Mouse (Mus musculus): Measurements from ENCODE around the gene 9430097D07Rik. TPM values are rescaled to one million over a fixed set of nuclear protein-coding genes. Genes with fewer than 3 reads are reported as not detected.

9430097D07Rik gene
- 0.13 and 0.18 TPM in 2 replicates for polyA plus RNA-seq (2014; fragmentation: Nextera tagmentation; extraction: Ambion mirVana)

DNA sequence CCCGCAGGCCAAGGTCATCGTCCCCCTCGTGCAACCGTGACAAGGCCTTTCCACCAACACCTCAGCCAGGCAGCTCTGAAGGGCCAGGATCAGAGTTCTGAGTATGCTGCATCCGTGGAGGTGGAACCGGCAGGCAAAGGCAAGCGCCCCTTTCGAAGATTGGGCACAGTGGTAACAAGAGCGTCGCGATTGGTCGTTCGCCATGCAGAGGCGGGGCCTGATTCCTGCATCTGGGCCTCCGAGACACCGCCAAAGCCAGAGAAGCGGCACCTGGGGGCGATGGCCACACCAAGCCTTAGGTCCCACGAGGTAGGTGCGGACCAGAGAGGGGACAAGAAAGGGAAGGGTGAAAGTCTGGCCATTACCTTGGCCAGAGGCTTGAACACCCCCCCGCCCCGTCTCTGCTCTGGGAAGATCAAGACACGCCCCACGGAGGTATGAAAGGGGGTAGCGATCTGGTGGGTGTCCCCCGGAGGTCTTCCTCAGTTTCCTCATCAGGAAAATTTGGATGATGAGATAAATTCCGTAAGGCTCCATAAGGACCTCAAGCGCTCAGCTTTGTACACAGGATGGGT is at the start of gene 9430097D07Rik:
Gene 9430097D07Rik, minus strand, starts transcription at position 99 of the 575 bp plus-strand sequence.
- ATAC-seq (ENCODE audit: low read depth): peak; percentile 58
- Histone ChIP-seq H3K9me3 (ENCODE audit: control insufficient read depth, low read length) (no peaks in the 10 kb centered on the region), H3K27me3 (replicated peaks; ENCODE audit: control insufficient read depth, insufficient read depth, low read length) (peaks cover 11% of the 10 kb centered on the region; the same call in 1 of the 2 replicates), H3K27ac (replicated peaks; ENCODE audit: low read depth, low read length) (no peak within 1 kb of the TSS), H3K4me3 (ENCODE audit: low read depth, low read length) (peak within 1 kb of the TSS; percentile 40), H3K9ac (ENCODE audit: low read depth, low read length) (peak within 1 kb of the TSS; percentile 58), H3K4me1 (ENCODE audit: control insufficient read depth, insufficient read depth, low read length) (peaks cover 7% of the 10 kb centered on the region), H3K4me2 (ENCODE audit: low read depth, low read length) (peak within 1 kb of the TSS; percentile 86), H3K36me3 (ENCODE audit: control insufficient read depth, insufficient read depth, low read length) (peaks cover 8% of the 10 kb centered on the region; the same call in 1 of the 2 replicates)
- WGBS: 6% methylated on average over 28 of the region's 28 CpGs
- DNase-seq (ENCODE audit: low spot score): peak; percentile 78

DNA sequence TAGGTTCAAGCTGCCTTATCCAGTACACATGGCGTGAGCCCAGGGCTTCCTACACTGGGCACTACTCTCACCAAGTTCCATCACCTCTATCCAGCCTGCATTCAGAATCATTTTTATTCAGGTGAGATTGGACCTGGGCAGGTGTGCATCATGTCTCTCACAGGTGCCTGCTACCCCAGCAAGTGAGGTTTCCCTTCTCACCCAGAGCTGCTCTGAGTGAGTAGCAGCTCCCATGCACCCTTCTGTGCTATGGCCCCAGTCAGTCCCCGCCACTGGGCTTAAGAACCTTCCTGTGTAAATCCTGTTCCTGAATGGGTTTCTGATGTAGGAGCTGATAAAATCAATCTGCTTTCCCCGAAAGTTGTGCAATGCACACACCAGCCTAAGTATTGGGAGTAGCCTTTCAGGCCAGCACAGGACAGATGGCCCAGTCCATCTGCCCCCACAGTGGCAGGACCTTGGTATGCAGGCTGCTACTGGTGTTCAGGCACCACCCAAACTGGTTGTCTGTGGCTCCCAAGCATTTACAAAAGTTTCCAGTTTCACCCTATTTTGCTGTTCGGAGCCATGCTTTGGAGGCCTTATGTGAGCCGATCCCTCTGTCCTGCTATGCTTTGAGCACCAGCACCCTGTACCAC is 48.7 kb upstream of the 9430097D07Rik start:
- H3K4me2 ChIP-seq (ENCODE audit: low read depth, low read length): no peak overlapping the region
- peaks cover 1% of the 10 kb centered on the region; the same call in 1 of the 2 replicates for H3K36me3 ChIP-seq (ENCODE audit: control insufficient read depth, insufficient read depth, low read length)
- WGBS: 75% methylated on average over 5 of the region's 5 CpGs
- H3K4me1 ChIP-seq (ENCODE audit: control insufficient read depth, insufficient read depth, low read length): peaks cover 36% of the 10 kb centered on the region
- DNase-seq (ENCODE audit: low spot score): no peak
- no peak overlapping the region for H3K4me3 ChIP-seq (ENCODE audit: low read depth, low read length)
- no peak for ATAC-seq (ENCODE audit: low read depth)
- H3K27me3 ChIP-seq (replicated peaks; ENCODE audit: control insufficient read depth, insufficient read depth, low read length): no peaks in the 10 kb centered on the region
- H3K9me3 ChIP-seq (ENCODE audit: control insufficient read depth, low read length): no peaks in the 10 kb centered on the region
- H3K9ac ChIP-seq (ENCODE audit: low read depth, low read length): no peak overlapping the region
- peak overlapping the region; percentile 6; the same call in 1 of the 2 replicates for H3K27ac ChIP-seq (replicated peaks; ENCODE audit: low read depth, low read length)

DNA sequence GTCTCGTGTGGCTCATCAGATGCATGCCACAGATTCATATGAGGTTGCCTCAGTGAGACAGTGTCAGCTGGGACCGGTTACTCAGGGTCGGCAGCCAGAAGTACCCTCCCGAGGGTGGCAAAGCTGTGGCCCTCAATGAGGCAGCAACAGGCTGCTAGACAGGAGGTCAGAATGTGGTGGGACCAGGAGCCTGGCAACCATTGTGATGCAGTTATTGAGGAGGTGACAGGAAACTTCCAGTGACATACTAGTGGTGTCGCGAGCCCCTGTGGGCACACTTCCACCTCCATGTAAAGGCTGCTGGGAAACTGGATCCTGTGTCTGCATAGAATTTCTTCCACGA is 46.0 kb upstream of the 9430097D07Rik start, which contains the start of gene Ak1:
Gene Ak1, plus strand, starts transcription at position 242 of the 343 bp plus-strand sequence.
- Histone ChIP-seq H3K9ac (ENCODE audit: low read depth, low read length) (0 out of 2 replicates have a peak within 1 kb of the TSS, but pooled peaks have one; percentile 26), H3K9me3 (ENCODE audit: control insufficient read depth, low read length) (no peaks in the 10 kb centered on the region), H3K36me3 (ENCODE audit: control insufficient read depth, insufficient read depth, low read length) (peaks cover 27% of the 10 kb centered on the region), H3K27ac (replicated peaks; ENCODE audit: low read depth, low read length) (peak within 1 kb of the TSS; percentile 86), H3K27me3 (replicated peaks; ENCODE audit: control insufficient read depth, insufficient read depth, low read length) (no peaks in the 10 kb centered on the region), H3K4me2 (ENCODE audit: low read depth, low read length) (peak within 1 kb of the TSS; percentile 11; the same call in 1 of the 2 replicates), H3K4me1 (ENCODE audit: control insufficient read depth, insufficient read depth, low read length) (peaks cover 30% of the 10 kb centered on the region), H3K4me3 (ENCODE audit: low read depth, low read length) (no peak within 1 kb of the TSS)
- 22% methylated on average over 7 of the region's 7 CpGs for WGBS
- DNase-seq (ENCODE audit: low spot score) (no peak), ATAC-seq (ENCODE audit: low read depth) (0 out of 2 replicates have a peak, but pooled peaks have one; percentile 0)

DNA sequence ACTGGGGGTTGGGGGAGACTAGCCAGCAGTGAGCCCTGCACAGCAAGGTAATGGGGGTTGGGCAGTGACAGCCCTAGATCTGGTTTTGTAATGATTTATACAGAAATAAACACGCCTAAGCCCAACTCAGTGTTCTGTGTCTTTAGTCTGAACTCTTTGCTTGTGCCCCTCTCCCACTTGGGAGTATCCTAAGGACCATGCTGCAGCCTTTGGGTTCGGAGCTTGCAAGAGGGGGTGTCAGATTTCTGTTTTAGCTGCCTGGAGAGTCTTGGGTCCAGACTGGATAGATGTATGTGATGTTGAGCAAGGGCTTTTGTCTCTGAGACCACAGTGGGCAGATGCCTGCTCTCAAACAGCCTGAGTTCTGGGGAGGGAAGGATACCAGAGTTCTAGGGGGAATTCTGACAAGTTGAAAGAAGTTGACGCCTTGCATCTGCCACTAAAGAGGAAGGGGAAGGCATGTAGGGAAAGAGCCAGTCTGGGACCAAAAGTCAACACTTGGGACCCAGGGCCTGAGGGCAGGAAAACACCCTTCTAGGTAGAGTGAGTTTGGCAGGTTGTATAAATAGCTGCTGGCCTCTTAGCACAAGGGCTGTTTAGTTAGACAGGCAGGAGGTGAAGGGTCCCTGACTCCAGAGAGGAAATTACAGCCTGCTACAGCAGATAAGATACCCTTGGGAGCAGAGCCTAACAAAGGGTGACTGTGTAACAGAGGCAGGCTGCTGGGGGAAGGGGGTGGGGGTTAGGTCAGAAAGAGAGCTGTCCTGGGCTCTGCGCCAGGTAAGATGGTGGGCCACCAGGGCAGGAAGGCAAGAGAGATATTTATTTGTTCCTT is 45.4 kb upstream of the 9430097D07Rik start:
- WGBS: 21% methylated on average over 4 of the region's 4 CpGs
- Histone ChIP-seq H3K4me3 (ENCODE audit: low read depth, low read length) (no peak overlapping the region), H3K27me3 (replicated peaks; ENCODE audit: control insufficient read depth, insufficient read depth, low read length) (no peaks in the 10 kb centered on the region), H3K9ac (ENCODE audit: low read depth, low read length) (0 out of 2 replicates have a peak overlapping the region, but pooled peaks have one; percentile 26), H3K9me3 (ENCODE audit: control insufficient read depth, low read length) (no peaks in the 10 kb centered on the region), H3K27ac (replicated peaks; ENCODE audit: low read depth, low read length) (peak overlapping the region; percentile 86), H3K4me2 (ENCODE audit: low read depth, low read length) (peak overlapping the region; percentile 11; the same call in 1 of the 2 replicates), H3K4me1 (ENCODE audit: control insufficient read depth, insufficient read depth, low read length) (peaks cover 26% of the 10 kb centered on the region), H3K36me3 (ENCODE audit: control insufficient read depth, insufficient read depth, low read length) (peaks cover 33% of the 10 kb centered on the region)
- ATAC-seq (ENCODE audit: low read depth) (peak; percentile 48), DNase-seq (ENCODE audit: low spot score) (peak; percentile 85)

DNA sequence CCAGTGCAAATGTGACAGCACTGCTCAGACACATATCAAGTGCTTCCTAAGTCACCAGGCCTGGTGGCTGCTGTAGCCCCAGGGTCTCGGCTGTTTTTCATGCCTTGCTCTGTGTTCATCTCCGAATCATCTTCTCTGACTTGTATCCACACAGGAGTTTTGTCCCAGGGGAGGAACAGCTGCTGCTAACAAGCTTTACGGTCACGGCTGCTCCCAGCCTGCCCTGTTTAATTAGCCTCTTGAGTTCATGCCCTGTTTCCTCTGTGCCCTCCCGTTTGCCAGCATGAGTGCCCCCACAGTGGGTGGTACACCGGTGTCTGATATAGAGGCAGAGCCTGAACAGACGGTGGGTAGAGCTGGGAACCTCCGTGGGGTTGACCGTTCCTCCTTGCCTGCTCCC is 42.6 kb upstream of the 9430097D07Rik start:
- peaks cover 48% of the 10 kb centered on the region for H3K36me3 ChIP-seq (ENCODE audit: control insufficient read depth, insufficient read depth, low read length)
- H3K4me1 ChIP-seq (ENCODE audit: control insufficient read depth, insufficient read depth, low read length): peaks cover 19% of the 10 kb centered on the region
- DNase-seq (ENCODE audit: low spot score) (peak; percentile 69), ATAC-seq (ENCODE audit: low read depth) (peak; percentile 13; the same call in 1 of the 2 replicates)
- H3K27ac ChIP-seq (replicated peaks; ENCODE audit: low read depth, low read length): no peak overlapping the region
- no peaks in the 10 kb centered on the region for H3K27me3 ChIP-seq (replicated peaks; ENCODE audit: control insufficient read depth, insufficient read depth, low read length)
- WGBS: 62% methylated on average over 9 of the region's 9 CpGs
- 0 out of 2 replicates have a peak overlapping the region, but pooled peaks have one; percentile 14 for H3K9ac ChIP-seq (ENCODE audit: low read depth, low read length)
- no peaks in the 10 kb centered on the region for H3K9me3 ChIP-seq (ENCODE audit: control insufficient read depth, low read length)
- H3K4me2 ChIP-seq (ENCODE audit: low read depth, low read length): no peak overlapping the region
- H3K4me3 ChIP-seq (ENCODE audit: low read depth, low read length): no peak overlapping the region

DNA sequence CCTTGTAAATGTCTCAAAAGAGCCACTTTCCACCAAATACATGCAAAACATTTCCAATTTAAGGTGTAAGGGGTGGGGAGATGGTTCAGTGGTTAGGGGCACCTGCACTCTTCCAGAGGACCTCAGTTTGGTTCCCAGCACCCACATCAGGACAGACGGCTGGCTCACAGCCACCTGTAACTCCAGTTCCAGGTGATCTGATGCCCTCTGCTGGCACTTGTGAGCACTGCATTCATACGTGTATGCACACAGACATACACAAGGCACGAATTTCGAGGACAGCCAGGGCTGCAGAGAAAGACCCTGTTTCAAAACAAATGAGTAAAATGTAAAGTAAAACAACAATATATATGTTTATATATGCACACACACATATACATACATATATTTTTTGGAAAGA is 42.1 kb upstream of the 9430097D07Rik start:
- H3K27ac ChIP-seq (replicated peaks; ENCODE audit: low read depth, low read length): no peak overlapping the region
- peaks cover 52% of the 10 kb centered on the region for H3K36me3 ChIP-seq (ENCODE audit: control insufficient read depth, insufficient read depth, low read length)
- H3K27me3 ChIP-seq (replicated peaks; ENCODE audit: control insufficient read depth, insufficient read depth, low read length): no peaks in the 10 kb centered on the region
- H3K4me2 ChIP-seq (ENCODE audit: low read depth, low read length): no peak overlapping the region
- H3K9me3 ChIP-seq (ENCODE audit: control insufficient read depth, low read length): no peaks in the 10 kb centered on the region
- no peak for ATAC-seq (ENCODE audit: low read depth)
- no peak overlapping the region for H3K9ac ChIP-seq (ENCODE audit: low read depth, low read length)
- no peak for DNase-seq (ENCODE audit: low spot score)
- peaks cover 19% of the 10 kb centered on the region for H3K4me1 ChIP-seq (ENCODE audit: control insufficient read depth, insufficient read depth, low read length)
- 90% methylated on average over 4 of the region's 4 CpGs for WGBS
- no peak overlapping the region for H3K4me3 ChIP-seq (ENCODE audit: low read depth, low read length)

DNA sequence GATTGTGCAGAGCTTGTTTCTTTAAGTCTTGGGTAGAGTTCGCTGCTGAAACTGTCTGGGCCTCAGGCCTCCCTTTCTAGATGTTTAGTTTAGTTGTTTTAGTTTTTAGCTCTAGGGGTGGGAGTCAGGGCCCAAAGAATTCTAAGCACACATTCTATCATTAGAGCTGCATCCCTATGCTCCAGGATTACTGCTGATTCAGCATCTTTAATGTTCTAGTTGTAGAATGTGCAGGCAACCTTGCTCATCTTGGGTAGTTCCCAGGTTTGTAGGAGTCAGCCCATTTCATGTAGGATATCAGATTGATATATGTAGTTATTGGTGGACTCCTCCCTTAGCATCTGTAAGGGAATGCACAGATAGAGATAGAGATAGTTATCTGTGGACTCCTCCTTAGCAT is 41.6 kb upstream of the 9430097D07Rik start:
- Histone ChIP-seq H3K9ac (ENCODE audit: low read depth, low read length) (no peak overlapping the region), H3K36me3 (ENCODE audit: control insufficient read depth, insufficient read depth, low read length) (peaks cover 57% of the 10 kb centered on the region), H3K27ac (replicated peaks; ENCODE audit: low read depth, low read length) (no peak overlapping the region), H3K4me2 (ENCODE audit: low read depth, low read length) (no peak overlapping the region), H3K4me3 (ENCODE audit: low read depth, low read length) (no peak overlapping the region), H3K27me3 (replicated peaks; ENCODE audit: control insufficient read depth, insufficient read depth, low read length) (no peaks in the 10 kb centered on the region), H3K4me1 (ENCODE audit: control insufficient read depth, insufficient read depth, low read length) (peaks cover 19% of the 10 kb centered on the region), H3K9me3 (ENCODE audit: control insufficient read depth, low read length) (no peaks in the 10 kb centered on the region)
- ATAC-seq (ENCODE audit: low read depth): no peak
- WGBS: 97% methylated on average over 1 of the region's 1 CpGs
- DNase-seq (ENCODE audit: low spot score): no peak

DNA sequence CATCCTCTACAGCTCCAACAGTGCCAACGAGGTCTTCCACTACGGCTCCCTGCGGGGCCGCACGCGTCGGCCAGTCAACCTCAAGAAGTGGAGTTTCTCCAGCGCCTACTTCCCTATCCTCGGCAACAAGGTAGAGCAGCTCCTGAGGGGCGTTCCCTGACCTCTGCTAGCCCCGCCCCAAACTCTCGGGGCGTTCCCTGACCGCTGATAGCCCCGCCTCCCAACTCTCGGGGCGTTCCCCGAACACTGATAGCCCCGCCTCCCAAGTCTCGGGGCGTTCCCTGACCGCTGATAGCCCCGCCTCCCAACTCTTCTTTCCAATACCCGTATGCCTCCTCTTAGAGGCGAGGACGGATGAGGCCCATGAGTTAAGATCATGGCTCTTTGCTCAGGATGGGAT is 36.8 kb upstream of the 9430097D07Rik start:
- WGBS: 71% methylated on average over 26 of the region's 26 CpGs
- Histone ChIP-seq H3K36me3 (ENCODE audit: control insufficient read depth, insufficient read depth, low read length) (peaks cover 40% of the 10 kb centered on the region), H3K4me1 (ENCODE audit: control insufficient read depth, insufficient read depth, low read length) (peaks cover 21% of the 10 kb centered on the region), H3K27me3 (replicated peaks; ENCODE audit: control insufficient read depth, insufficient read depth, low read length) (0 out of 2 replicates have a peak, but pooled peaks cover 3% of the 10 kb centered on the region), H3K27ac (replicated peaks; ENCODE audit: low read depth, low read length) (no peak overlapping the region), H3K9me3 (ENCODE audit: control insufficient read depth, low read length) (no peaks in the 10 kb centered on the region), H3K9ac (ENCODE audit: low read depth, low read length) (no peak overlapping the region), H3K4me3 (ENCODE audit: low read depth, low read length) (no peak overlapping the region), H3K4me2 (ENCODE audit: low read depth, low read length) (no peak overlapping the region)
- no peak for ATAC-seq (ENCODE audit: low read depth)
- DNase-seq (ENCODE audit: low spot score): no peak

Data from embryonic facial prominence, embryonic 14.5 days (tissue).